Mouse (Mus musculus) ES-Bruce4 (cell line): ENCODE measurements around the gene Ccdc163.

Source experiments
- CTCF ChIP-seq: IDR thresholded peaks from one replicate; pipeline ENCODE4 v1.8.1; 2011; ENCODE audit warnings: low read depth, low read length
- POLR2A ChIP-seq: IDR thresholded peaks from one replicate; pipeline ENCODE4 v1.8.1; 2011; ENCODE audit warnings: low read length; ENCODE audit not compliant: insufficient read depth

GRCm38 (mm10) chr4:116738972-116739751 is 30.9 kb downstream of the Ccdc163 start:
- TF ChIP-seq POLR2A (no peak), CTCF (no peak)
